Mouse (Mus musculus): ENCODE measurements around the gene Ptpn3. TPM values are rescaled to one million over a fixed set of nuclear protein-coding genes. Genes with fewer than 3 reads are reported as not detected.

Ptpn3 gene
- polyA plus RNA-seq, 1 experiment: 4.0 TPM

- H3K4me1 ChIP-seq (ENCODE audit: control insufficient read depth, insufficient read depth, low read length): no peaks in the 10 kb centered on the region
- TF ChIP-seq POLR2A (IDR thresholded peaks at IDR 0.05; ENCODE audit: low read depth, low read length) (no peak), CTCF (IDR thresholded peaks at IDR 0.05; ENCODE audit: borderline replicate concordance, insufficient read depth, low read length) (no peak)
- no peak overlapping the region for H3K4me3 ChIP-seq (ENCODE audit: insufficient read depth, low read length)
- no peak overlapping the region for H3K27ac ChIP-seq (ENCODE audit: insufficient read depth, low read length)
These were observed 116.2 kb downstream of the Ptpn3 start for GRCm38 (mm10) chr4:57185462-57185861.

DNA sequence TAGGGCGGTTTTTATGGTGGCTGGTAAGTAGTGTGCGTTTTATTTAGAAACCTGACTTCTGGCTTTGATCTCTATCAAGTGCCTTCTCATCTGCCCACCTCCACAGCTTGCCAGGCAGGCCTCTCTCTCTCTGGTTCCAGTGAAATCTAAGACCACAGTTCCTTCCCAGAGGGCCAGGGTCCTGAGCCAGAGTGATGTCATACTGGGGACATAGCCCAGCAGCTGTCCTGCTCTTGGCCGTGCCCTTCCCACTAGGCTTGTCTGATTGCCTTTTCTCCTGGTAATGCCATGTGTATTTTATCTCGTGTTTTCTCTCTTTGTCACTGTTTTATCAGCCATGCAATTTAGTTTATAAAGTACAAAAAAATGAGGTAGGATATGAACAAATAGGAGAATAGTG lies 118.1 kb downstream of the Ptpn3 start:
- Histone ChIP-seq H3K27ac (ENCODE audit: insufficient read depth, low read length) (no peak overlapping the region), H3K4me3 (ENCODE audit: insufficient read depth, low read length) (no peak overlapping the region), H3K4me1 (ENCODE audit: control insufficient read depth, insufficient read depth, low read length) (no peaks in the 10 kb centered on the region)
- TF ChIP-seq CTCF (IDR thresholded peaks at IDR 0.05; ENCODE audit: borderline replicate concordance, insufficient read depth, low read length) (no peak), POLR2A (IDR thresholded peaks at IDR 0.05; ENCODE audit: low read depth, low read length) (no peak)

GRCm38 (mm10) chr4:57181538-57181937 lies 120.1 kb downstream of the Ptpn3 start:
- no peaks in the 10 kb centered on the region for H3K4me1 ChIP-seq (ENCODE audit: control insufficient read depth, insufficient read depth, low read length)
- H3K27ac ChIP-seq (ENCODE audit: insufficient read depth, low read length): no peak overlapping the region
- no peak overlapping the region for H3K4me3 ChIP-seq (ENCODE audit: insufficient read depth, low read length)
- TF ChIP-seq CTCF (IDR thresholded peaks at IDR 0.05; ENCODE audit: borderline replicate concordance, insufficient read depth, low read length): no peak
- no peak for TF ChIP-seq POLR2A (IDR thresholded peaks at IDR 0.05; ENCODE audit: low read depth, low read length)

DNA sequence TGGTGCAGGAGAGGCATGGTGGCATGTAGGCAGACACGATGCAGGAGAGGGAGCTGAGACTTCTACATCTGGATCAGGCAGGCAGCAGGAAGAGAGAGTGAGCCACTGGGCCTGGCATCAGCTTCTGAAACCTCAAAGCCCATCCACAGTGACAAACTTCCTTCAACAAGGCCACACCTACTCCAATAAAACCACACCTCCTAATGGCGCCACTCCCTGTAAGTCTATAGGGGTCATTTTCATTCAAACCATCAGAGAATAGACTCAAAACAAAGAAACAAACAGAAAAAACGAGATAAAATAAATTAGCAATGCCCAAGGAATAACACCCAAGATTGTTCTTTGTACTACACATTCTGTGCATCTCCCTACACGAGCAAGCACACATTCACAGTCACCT lies 122.8 kb downstream of the Ptpn3 start:
- Histone ChIP-seq H3K4me1 (ENCODE audit: control insufficient read depth, insufficient read depth, low read length) (no peaks in the 10 kb centered on the region), H3K27ac (ENCODE audit: insufficient read depth, low read length) (no peak overlapping the region), H3K4me3 (ENCODE audit: insufficient read depth, low read length) (no peak overlapping the region)
- no peak for TF ChIP-seq CTCF (IDR thresholded peaks at IDR 0.05; ENCODE audit: borderline replicate concordance, insufficient read depth, low read length)
- TF ChIP-seq POLR2A (IDR thresholded peaks at IDR 0.05; ENCODE audit: low read depth, low read length): no peak

DNA sequence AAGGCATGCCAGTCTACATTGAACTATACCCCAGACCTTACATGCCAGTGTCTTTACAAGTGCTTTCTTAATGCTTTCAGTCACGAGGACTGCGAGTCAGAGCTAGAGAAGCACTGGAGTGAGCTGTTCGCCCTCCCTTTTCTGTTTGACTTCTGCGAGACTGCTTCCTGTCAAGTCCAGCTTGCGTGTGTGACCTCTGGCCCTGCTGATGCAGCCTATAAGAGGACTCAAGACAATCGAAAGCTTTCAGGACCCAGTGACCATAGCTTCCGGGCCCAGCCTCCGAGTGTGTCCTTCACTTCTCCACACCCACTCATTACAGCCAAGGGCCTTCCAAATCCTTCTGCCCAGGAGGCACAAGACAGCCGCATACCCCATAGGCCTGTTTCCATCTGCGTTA lies 126.3 kb downstream of the Ptpn3 start:
- Histone ChIP-seq H3K4me1 (ENCODE audit: control insufficient read depth, insufficient read depth, low read length) (no peaks in the 10 kb centered on the region), H3K27ac (ENCODE audit: insufficient read depth, low read length) (no peak overlapping the region), H3K4me3 (ENCODE audit: insufficient read depth, low read length) (no peak overlapping the region)
- TF ChIP-seq POLR2A (IDR thresholded peaks at IDR 0.05; ENCODE audit: low read depth, low read length): no peak
- no peak for TF ChIP-seq CTCF (IDR thresholded peaks at IDR 0.05; ENCODE audit: borderline replicate concordance, insufficient read depth, low read length)

- TF ChIP-seq CTCF (IDR thresholded peaks at IDR 0.05; ENCODE audit: borderline replicate concordance, insufficient read depth, low read length): no peak
- TF ChIP-seq POLR2A (IDR thresholded peaks at IDR 0.05; ENCODE audit: low read depth, low read length): no peak
- no peaks in the 10 kb centered on the region for H3K4me1 ChIP-seq (ENCODE audit: control insufficient read depth, insufficient read depth, low read length)
These were observed 128.8 kb downstream of the Ptpn3 start for GRCm38 (mm10) chr4:57172861-57173260.

DNA sequence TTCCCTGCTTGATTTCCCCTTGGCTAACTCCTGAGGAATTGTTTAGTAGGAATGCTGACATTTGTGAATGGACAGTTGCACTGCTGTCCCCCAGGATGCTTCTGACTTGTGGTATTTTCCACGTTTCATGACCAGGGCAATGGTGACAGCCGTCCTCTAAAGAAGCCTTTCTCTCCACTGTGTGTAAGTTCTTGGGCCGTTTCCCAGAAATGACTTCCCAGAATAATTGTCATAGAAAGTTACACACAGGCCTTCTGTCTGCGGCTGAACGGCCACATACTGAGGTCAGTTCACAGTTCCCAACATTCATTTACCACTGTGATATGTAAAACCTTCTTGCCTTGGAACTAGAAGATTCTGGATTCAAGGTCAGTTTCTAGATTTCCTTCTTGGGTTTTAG lies 129.8 kb downstream of the Ptpn3 start:
- no peak for TF ChIP-seq CTCF (IDR thresholded peaks at IDR 0.05; ENCODE audit: borderline replicate concordance, insufficient read depth, low read length)
- TF ChIP-seq POLR2A (IDR thresholded peaks at IDR 0.05; ENCODE audit: low read depth, low read length): no peak
- Histone ChIP-seq H3K4me1 (ENCODE audit: control insufficient read depth, insufficient read depth, low read length) (no peaks in the 10 kb centered on the region), H3K4me3 (ENCODE audit: insufficient read depth, low read length) (no peak overlapping the region), H3K27ac (ENCODE audit: insufficient read depth, low read length) (no peak overlapping the region)

More at GRCm38 (mm10) chr4:57172861-57173260, 128.8 kb downstream of the Ptpn3 start:
- Histone ChIP-seq H3K27ac (ENCODE audit: insufficient read depth, low read length) (no peak overlapping the region), H3K4me3 (ENCODE audit: insufficient read depth, low read length) (no peak overlapping the region)

DNA sequence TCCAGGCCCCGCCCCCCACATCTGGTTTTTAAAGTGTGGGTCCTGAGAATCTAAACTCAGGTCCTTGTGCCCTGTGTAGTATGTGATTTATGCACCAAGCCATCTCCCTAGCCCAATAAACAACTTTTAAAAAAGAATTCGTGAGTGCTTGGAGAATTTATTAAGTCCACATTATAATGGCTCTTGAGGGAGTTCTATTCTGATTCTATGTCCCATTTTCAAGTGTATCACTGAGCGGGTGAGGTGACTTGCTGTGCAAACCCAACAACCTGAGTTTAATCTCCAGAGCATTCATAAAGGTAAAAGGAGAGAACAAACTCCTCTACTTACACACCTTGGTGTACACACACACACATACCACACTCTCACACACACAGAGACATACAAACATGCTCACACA lies 133.0 kb downstream of the Ptpn3 start:
- TF ChIP-seq CTCF (IDR thresholded peaks at IDR 0.05; ENCODE audit: borderline replicate concordance, insufficient read depth, low read length) (no peak), POLR2A (IDR thresholded peaks at IDR 0.05; ENCODE audit: low read depth, low read length) (no peak)

DNA sequence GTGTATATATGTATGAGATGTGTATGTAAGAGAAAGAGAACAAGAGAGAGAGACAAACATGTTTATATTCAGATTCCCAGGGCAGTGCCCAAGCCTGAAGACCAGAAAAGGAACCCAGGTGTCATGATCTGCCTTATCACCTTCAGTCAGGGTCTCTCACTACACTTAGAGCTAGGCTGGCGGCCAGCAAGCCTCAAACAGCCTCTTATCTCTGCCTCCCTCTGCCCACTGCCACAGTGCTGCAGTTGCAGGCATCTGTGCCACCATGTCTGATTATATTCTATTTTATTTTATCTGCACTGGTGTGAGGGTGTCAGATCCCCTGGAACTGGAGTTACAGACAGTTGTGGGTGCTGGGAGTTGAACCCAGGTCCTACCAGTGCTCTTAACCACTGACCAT lies 133.4 kb downstream of the Ptpn3 start:
- no peak overlapping the region for H3K27ac ChIP-seq (ENCODE audit: insufficient read depth, low read length)
- H3K4me1 ChIP-seq (ENCODE audit: control insufficient read depth, insufficient read depth, low read length): no peaks in the 10 kb centered on the region
- TF ChIP-seq POLR2A (IDR thresholded peaks at IDR 0.05; ENCODE audit: low read depth, low read length) (no peak), CTCF (IDR thresholded peaks at IDR 0.05; ENCODE audit: borderline replicate concordance, insufficient read depth, low read length) (no peak)
- no peak overlapping the region for H3K4me3 ChIP-seq (ENCODE audit: insufficient read depth, low read length)

More for the DNA sequence above, 133.0 kb downstream of the Ptpn3 start:
- H3K27ac ChIP-seq (ENCODE audit: insufficient read depth, low read length): no peak overlapping the region
- no peaks in the 10 kb centered on the region for H3K4me1 ChIP-seq (ENCODE audit: control insufficient read depth, insufficient read depth, low read length)
- H3K4me3 ChIP-seq (ENCODE audit: insufficient read depth, low read length): no peak overlapping the region

DNA sequence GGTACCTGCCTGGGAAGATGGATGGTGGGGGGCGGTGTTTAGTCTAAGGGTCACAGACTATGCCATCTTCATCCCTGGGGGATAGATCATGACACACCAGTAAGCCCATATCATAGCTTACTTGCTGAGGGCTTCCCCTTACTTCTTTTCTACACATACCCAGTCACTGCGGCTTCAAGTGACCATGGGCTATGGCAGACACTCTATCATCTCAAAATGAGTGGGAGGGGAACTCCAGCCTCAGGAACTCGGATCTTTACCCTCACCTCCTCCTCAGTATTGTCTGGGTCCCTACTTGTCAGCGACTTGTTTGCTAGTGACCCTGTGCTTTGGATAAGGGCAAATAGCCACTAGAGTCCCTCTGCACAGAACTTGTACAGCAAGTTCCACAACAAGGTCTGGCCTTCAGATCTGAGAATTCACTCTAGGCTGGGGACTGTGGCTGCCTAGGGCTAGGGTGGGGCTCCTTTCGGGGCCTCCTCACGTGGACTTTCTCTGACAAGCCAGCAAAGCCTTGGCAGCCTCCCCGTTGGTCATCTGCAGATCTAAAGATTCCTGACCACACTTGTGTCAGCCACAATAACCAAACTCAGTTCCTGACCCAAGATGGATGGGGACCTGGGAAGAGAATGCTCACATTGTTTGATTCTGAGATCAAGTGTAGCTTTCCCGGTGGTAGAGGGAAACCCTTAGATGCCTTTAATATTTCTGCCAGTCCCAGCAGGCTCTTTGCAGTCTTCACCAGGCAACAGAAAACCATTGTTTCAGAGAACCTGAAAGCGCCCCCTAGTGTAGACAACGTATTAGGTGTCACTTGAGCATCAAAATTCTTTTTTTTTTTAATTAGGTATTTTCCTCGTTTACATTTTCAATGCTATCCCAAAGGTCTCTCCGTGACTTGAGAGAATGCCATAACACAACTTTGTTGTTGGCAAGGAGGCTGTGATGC lies 134.4 kb downstream of the Ptpn3 start:
- no peak overlapping the region for H3K27ac ChIP-seq (ENCODE audit: insufficient read depth, low read length)
- no peak for TF ChIP-seq POLR2A (IDR thresholded peaks at IDR 0.05; ENCODE audit: low read depth, low read length)
- TF ChIP-seq CTCF (IDR thresholded peaks at IDR 0.05; ENCODE audit: borderline replicate concordance, insufficient read depth, low read length): no peak
- no peak overlapping the region for H3K4me3 ChIP-seq (ENCODE audit: insufficient read depth, low read length)
- no peaks in the 10 kb centered on the region for H3K4me1 ChIP-seq (ENCODE audit: control insufficient read depth, insufficient read depth, low read length)

Measured in embryonic fibroblast, embryonic 13.5 days (primary cell).